13 mouse cellular contexts compared by ENCODE assay signal in the genomic region with DNA sequence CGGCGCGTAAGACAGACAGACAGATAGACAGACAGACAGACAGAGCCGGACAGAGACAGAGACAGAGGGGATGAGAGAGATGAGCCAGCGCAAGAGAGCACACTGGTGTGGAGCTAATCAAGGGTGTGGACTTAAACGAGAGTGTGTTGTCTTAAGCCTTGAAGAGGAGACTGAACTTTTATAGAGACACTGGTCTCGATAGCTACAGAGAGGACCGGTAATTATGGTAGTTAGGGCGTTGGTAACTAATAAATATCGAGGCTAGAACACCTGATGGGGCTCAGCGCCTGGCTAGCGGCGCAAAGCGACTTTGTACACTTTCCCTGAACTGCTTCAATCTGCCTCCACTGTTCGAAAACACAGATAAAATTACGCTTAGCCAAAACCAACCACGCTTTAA. TPM values are rescaled to one million over a fixed set of nuclear protein-coding genes. Genes with fewer than 3 reads are reported as not detected.
DNase-seq lines count a peak whose midpoint lies in the region; ATAC-seq lines count a peak whose summit lies in the region.
"Had no signal": no experiment of that assay in that cellular context is flagged by ENCODE, and none has a peak within 500 bp of the region (broad histone marks: within the 10 kb centered on the region; RNA-seq: fewer than 3 reads in every experiment).

No protein-coding gene starts in this region.

- no peaks in the 10 kb centered on the region for H3K36me3 ChIP-seq in heart, embryonic 14.5 days (ENCODE audit: control insufficient read depth, insufficient read depth, low read length)
- H3K36me3 ChIP-seq in lung, embryonic 15.5 days, result no peaks in the 10 kb centered on the region
- H3K36me3 ChIP-seq in hindbrain, embryonic 14.5 days (replicated peaks; ENCODE audit: control insufficient read depth, insufficient read depth), result no peaks in the 10 kb centered on the region
- no peaks in the 10 kb centered on the region for H3K36me3 ChIP-seq in neural tube, embryonic 14.5 days (ENCODE audit: control insufficient read depth, insufficient read depth, low read length)
- H3K36me3 ChIP-seq: forebrain, embryonic 15.5 days had no signal

- H3K4me2 ChIP-seq in heart, embryonic 14.5 days (ENCODE audit: low read length), result peak overlapping the region; percentile 90
- peak overlapping the region; percentile 90 for H3K4me2 ChIP-seq in lung, embryonic 15.5 days
- H3K4me2 ChIP-seq in hindbrain, embryonic 14.5 days (replicated peaks), result no peak overlapping the region
- H3K4me2 ChIP-seq in neural tube, embryonic 14.5 days (ENCODE audit: low read depth, low read length), result no peak overlapping the region
- H3K4me2 ChIP-seq: forebrain, embryonic 15.5 days had no signal

- peaks cover 8 to 19% of the 10 kb centered on the region in 2 experiments; a peak in 3 of 4 replicates for H3K4me1 ChIP-seq in heart, embryonic 14.5 days (ENCODE audit: control insufficient read depth in 2 of 2, insufficient read depth in 2 of 2, low read length in 2 of 2)
- H3K4me1 ChIP-seq in lung, embryonic 15.5 days, result peaks cover 25% of the 10 kb centered on the region
- peaks cover 15% of the 10 kb centered on the region for H3K4me1 ChIP-seq in hindbrain, embryonic 14.5 days (replicated peaks; ENCODE audit: control insufficient read depth, insufficient read depth, low read length)
- H3K4me1 ChIP-seq in neural tube, embryonic 14.5 days (ENCODE audit: control insufficient read depth, insufficient read depth, low read length), result peaks cover 11% of the 10 kb centered on the region; the same call in 1 of the 2 replicates

- no peak for ATAC-seq in heart, embryonic 14.5 days (ENCODE audit: insufficient number of reproducible peaks, insufficient read depth, low FRiP score, low read depth)
- ATAC-seq in lung, embryonic 15.5 days (ENCODE audit: borderline replicate concordance, extremely low read depth, low FRiP score, low TSS enrichment), result no peak
- no peak for ATAC-seq in hindbrain, embryonic 14.5 days (ENCODE audit: low FRiP score)
- ATAC-seq in neural tube, embryonic 14.5 days (ENCODE audit: low read depth), result no peak
- ATAC-seq: forebrain, embryonic 15.5 days had no signal

- WGBS in heart, embryonic 14.5 days, result 7% methylated on average over 17 of the region's 17 CpGs
- 4% methylated on average over 17 of the region's 17 CpGs for WGBS in lung, embryonic 15.5 days
- 4% methylated on average over 17 of the region's 17 CpGs for WGBS in hindbrain, embryonic 14.5 days
- 2% methylated on average over 17 of the region's 17 CpGs for WGBS in neural tube, embryonic 14.5 days

- H3K9me3 ChIP-seq in heart, embryonic 14.5 days (ENCODE audit: control insufficient read depth, low read length), result no peaks in the 10 kb centered on the region
- no peaks in the 10 kb centered on the region for H3K9me3 ChIP-seq in lung, embryonic 15.5 days
- H3K9me3 ChIP-seq in hindbrain, embryonic 14.5 days (ENCODE audit: control insufficient read depth, low read length), result no peaks in the 10 kb centered on the region
- no peaks in the 10 kb centered on the region for H3K9me3 ChIP-seq in neural tube, embryonic 14.5 days (ENCODE audit: control insufficient read depth, low read length)
- H3K9me3 ChIP-seq: forebrain, embryonic 15.5 days had no signal

- intact Hi-C loops in heart, postnatal 10 days (cut with DNase I), result loop anchor here (5.0 kb wide), 2 partner anchors 67 to 142 kb away; no protein-coding TSS in a partner anchor

- H3K27ac ChIP-seq in heart, embryonic 14.5 days (replicated peaks in 1 of 2; ENCODE audit: control insufficient read depth in 1 of 2, insufficient read depth in 1 of 2, low read depth in 2 of 2, low read length in 2 of 2), result no peak overlapping the region
- H3K27ac ChIP-seq in lung, embryonic 15.5 days, result no peak overlapping the region
- no peak overlapping the region for H3K27ac ChIP-seq in hindbrain, embryonic 14.5 days
- no peak overlapping the region for H3K27ac ChIP-seq in neural tube, embryonic 14.5 days (ENCODE audit: low read depth, low read length)
- H3K27ac ChIP-seq: forebrain, embryonic 15.5 days had no signal

- DNase-seq in heart, postnatal 10 days, result no peak
- no peak for DNase-seq in lung, postnatal 14 days
- DNase-seq in hindbrain, embryonic 14.5 days (ENCODE audit: low spot score), result no peak
- DNase-seq in right cerebral cortex, postnatal 36 days (ENCODE audit: low spot score in 2 of 2), result no peak
- no peak for DNase-seq in left cerebral cortex, adult 11 months (ENCODE audit: low spot score)
- DNase-seq: cerebellum, adult 18-20 months; kidney, postnatal 36 days had no signal

- peak overlapping the region; percentile 41 to 63 for H3K4me3 ChIP-seq in heart, embryonic 14.5 days (ENCODE audit: control insufficient read depth in 1 of 2, insufficient read depth in 1 of 2, low read depth in 1 of 2, low read length in 2 of 2)
- peak overlapping the region; percentile 53 for H3K4me3 ChIP-seq in lung, embryonic 15.5 days
- peak overlapping the region; percentile 13 for H3K4me3 ChIP-seq in hindbrain, embryonic 14.5 days (replicated peaks; ENCODE audit: low read length)
- H3K4me3 ChIP-seq in neural tube, embryonic 14.5 days (ENCODE audit: low read depth, low read length), result peak overlapping the region; percentile 7; the same call in 1 of the 2 replicates
- H3K4me3 ChIP-seq: forebrain, embryonic 15.5 days had no signal

- peaks cover 76% of the 10 kb centered on the region for H3K27me3 ChIP-seq in heart, embryonic 14.5 days (ENCODE audit: control insufficient read depth, insufficient read depth, low read length)
- H3K27me3 ChIP-seq in lung, embryonic 15.5 days, result peaks cover 83% of the 10 kb centered on the region
- H3K27me3 ChIP-seq in hindbrain, embryonic 14.5 days (ENCODE audit: control insufficient read depth, insufficient read depth, low read length), result peaks cover 91% of the 10 kb centered on the region
- peaks cover 58% of the 10 kb centered on the region for H3K27me3 ChIP-seq in neural tube, embryonic 14.5 days (ENCODE audit: control insufficient read depth, insufficient read depth, low read length)
- H3K27me3 ChIP-seq: CH12.LX had no signal

- H3K9ac ChIP-seq in heart, embryonic 14.5 days (ENCODE audit: low read length), result peak overlapping the region; percentile 76
- no peak overlapping the region for H3K9ac ChIP-seq in lung, embryonic 15.5 days
- H3K9ac ChIP-seq in hindbrain, embryonic 14.5 days, result no peak overlapping the region
- no peak overlapping the region for H3K9ac ChIP-seq in neural tube, embryonic 14.5 days (replicated peaks; ENCODE audit: low read depth, low read length)
- H3K9ac ChIP-seq: forebrain, embryonic 15.5 days had no signal

RNA-seq across cellular contexts. Expression of gene Flt1, which starts 2.0 kb away (rescaled TPM):
- polyA plus RNA-seq in heart, embryonic 14.5 days (2014; fragmentation: Nextera tagmentation; extraction: Ambion mirVana), result 28.9 and 29.5 TPM in 2 replicates
- 10 to 100 TPM; 53.6 to 56.0 TPM for total RNA-seq in heart, postnatal 10 days (2021)
- 17.6 and 19.0 TPM in 2 replicates for polyA plus RNA-seq in lung, embryonic 15.5 days (2015; fragmentation: Nextera tagmentation; extraction: Ambion mirVana)
- polyA plus RNA-seq in hindbrain, embryonic 14.5 days (2014; fragmentation: Nextera tagmentation; extraction: Ambion mirVana), result 13.2 and 13.8 TPM in 2 replicates
- 9.9 and 15.3 TPM in 2 replicates for polyA plus RNA-seq in neural tube, embryonic 14.5 days (2014; fragmentation: Nextera tagmentation; extraction: Ambion mirVana)
- total RNA-seq: megakaryocyte-erythroid progenitor cell, adult 5-6 weeks had no signal

Comparison
In these comparisons a context has a peak if more than half of its experiments do, and no peak if none do; other contexts are left out.
1. H3K4me2 ChIP-seq: peak in heart, embryonic 14.5 days (single experiment) and lung, embryonic 15.5 days (single experiment); none in hindbrain, embryonic 14.5 days (single experiment) and neural tube, embryonic 14.5 days (single experiment).
2. Peak in every context shown above with its lines, with median percentiles within 50 percentile points of each other: H3K4me3 ChIP-seq.